Mouse (Mus musculus) central nervous system, embryonic 11.5 days (tissue): Measurements from ENCODE around the gene Gstm2. TPM values are rescaled to one million over a fixed set of nuclear protein-coding genes. Genes with fewer than 3 reads are reported as not detected.

ENCODE experiments used
- polyA plus RNA-seq: library from polyadenylated mRNA; depleted of rRNA; stranded (reverse); fragments of >200 nt; gene quantifications from 2 replicates; pipeline ENCODE4 v1.2.3, GENCODE M21; 2012; rRNA removed

Gstm2 gene
- polyA plus RNA-seq: 12.0 and 24.8 TPM in 2 replicates

GRCm38 (mm10) chr3:107986041-107986562 is at the start of gene Gstm2:
TSS of gene Gstm2 (minus strand) at chr3:107986453.

GRCm38 (mm10) chr3:108017473-108018189 is 31.4 kb upstream of the Gstm2 start, which contains the start of gene Gstm1:
TSS of gene Gstm1 (minus strand) at chr3:108017973.

GRCm38 (mm10) chr3:107968724-107969395 is 17.4 kb downstream of the Gstm2 start, which contains the start of gene Gstm3:
TSS of gene Gstm3 (minus strand) at chr3:107969283.

GRCm38 (mm10) chr3:107943239-107943990 is 42.8 kb downstream of the Gstm2 start, which contains the start of gene Gstm6:
TSS of gene Gstm6 (minus strand) at chr3:107943749.

Other genes with a start within 250 kb of the Gstm2 start
- gene Csf1, start 226.0 kb downstream of the Gstm2 start, polyA plus RNA-seq: 5.8 and 6.5 TPM in 2 replicates
- 0.05 TPM in 1 of 2 replicates, not detected in the other for gene Eps8l3, start 109.2 kb downstream of the Gstm2 start, polyA plus RNA-seq
- gene Gstm5, start 90.6 kb downstream of the Gstm2 start, polyA plus RNA-seq: 118 and 190 TPM in 2 replicates
- 45.9 and 46.4 TPM in 2 replicates for gene Gstm7, start 54.6 kb downstream of the Gstm2 start, polyA plus RNA-seq
- gene Gstm6, start 42.7 kb downstream of the Gstm2 start, polyA plus RNA-seq: 6.6 and 7.8 TPM in 2 replicates
- 0.12 and 0.15 TPM in 2 replicates for gene Gstm3, start 17.2 kb downstream of the Gstm2 start, polyA plus RNA-seq
- 18.9 and 24.1 TPM in 2 replicates for gene Gstm1, start 31.5 kb upstream of the Gstm2 start, polyA plus RNA-seq
- gene Gstm4, start 58.4 kb upstream of the Gstm2 start, polyA plus RNA-seq: 9.9 and 12.1 TPM in 2 replicates
- 53.1 and 80.6 TPM in 2 replicates for gene Ampd2, start 100.2 kb upstream of the Gstm2 start, polyA plus RNA-seq
- 0.70 and 0.80 TPM in 2 replicates for gene Gnat2, start 106.3 kb upstream of the Gstm2 start, polyA plus RNA-seq
- 113 and 128 TPM in 2 replicates for gene Gnai3, start 159.7 kb upstream of the Gstm2 start, polyA plus RNA-seq
- 0.31 and 0.49 TPM in 2 replicates for gene Gpr61, start 168.4 kb upstream of the Gstm2 start, polyA plus RNA-seq
- 5.8 and 7.9 TPM in 2 replicates for gene Amigo1, start 199.9 kb upstream of the Gstm2 start, polyA plus RNA-seq
- 6.1 and 6.2 TPM in 2 replicates for gene Cyb561d1, start 214.8 kb upstream of the Gstm2 start, polyA plus RNA-seq
- 28.3 and 33.0 TPM in 2 replicates for gene Atxn7l2, start 224.5 kb upstream of the Gstm2 start, polyA plus RNA-seq
- 1.0 and 1.2 TPM in 2 replicates for gene Sypl2, start 240.2 kb upstream of the Gstm2 start, polyA plus RNA-seq